Mouse (Mus musculus) heart, embryonic 16.5 days (tissue): Measurements from ENCODE around the gene Tas2r122. TPM values are rescaled to one million over a fixed set of nuclear protein-coding genes. Genes with fewer than 3 reads are reported as not detected.
"Not testable (repeated sequence)": the region's sequence is repeated elsewhere in the genome, so short reads cannot be mapped to it uniquely, and the experiment has no call there.

Source experiments
- ATAC-seq: fragments of 200-750 bp; cut with Nextera tagmentation; replicated peaks from 2 replicates; pipeline ENCODE4 v1.8.0; 2017; ENCODE audit warnings: moderate number of reproducible peaks; ENCODE audit not compliant: insufficient read depth, low FRiP score; ENCODE audit errors: extremely low read depth
- H3K27ac ChIP-seq: fragments of 300-500 bp; sonication (generic); 2 replicates; pipeline ENCODE4 v1.5.1; 2014; ENCODE audit warnings: mild to moderate bottlenecking, low read length, control low read depth, moderate library complexity
- H3K27me3 ChIP-seq: fragments of 300-500 bp; sonication (generic); 2 replicates; pipeline ENCODE4 v1.6.1; 2014; ENCODE audit warnings: low read length, mixed read lengths; ENCODE audit not compliant: control insufficient read depth, insufficient read depth
- H3K36me3 ChIP-seq: fragments of 300-500 bp; sonication (generic); 2 replicates; pipeline ENCODE4 v1.6.1; 2014; ENCODE audit not compliant: control insufficient read depth, insufficient read depth
- H3K4me1 ChIP-seq: fragments of 300-500 bp; sonication (generic); 2 replicates; pipeline ENCODE4 v1.6.1; 2014; ENCODE audit warnings: low read length, mixed read lengths; ENCODE audit not compliant: control insufficient read depth, insufficient read depth
- H3K4me2 ChIP-seq: fragments of 300-500 bp; sonication (generic); 2 replicates; pipeline ENCODE4 v1.6.1; 2014; ENCODE audit warnings: low read depth, mild to moderate bottlenecking, control low read depth, low read length
- H3K4me3 ChIP-seq: fragments of 300-500 bp; sonication (generic); 2 replicates; pipeline ENCODE4 v1.5.1; 2014; ENCODE audit warnings: mild to moderate bottlenecking, control low read depth, low read length
- H3K9ac ChIP-seq: fragments of 300-500 bp; sonication (generic); 2 replicates; pipeline ENCODE4 v1.6.1; 2014; ENCODE audit warnings: low read length, control low read depth
- H3K9me3 ChIP-seq: fragments of 300-500 bp; sonication (generic); replicated peaks from 2 replicates; pipeline ENCODE4 v1.6.1; 2016; ENCODE audit warnings: low read length; ENCODE audit not compliant: control insufficient read depth
- WGBS: fragments of 180-500 bp; shearing (Covaris S2); extraction: QIAGEN DNeasy Blood & Tissue Kit; methylation state at CpG from one replicate; pipeline ENCODE4 v1.1.7; 2014; 5-methylcytosine and 5-hydroxymethylcytosine counted together
- polyA plus RNA-seq: library from polyadenylated mRNA; unstranded; fragments of >200 nt; fragmentation: Nextera tagmentation; extraction: Ambion mirVana; gene quantifications from 2 replicates; pipeline ENCODE4 v1.2.1, GENCODE M21; 2015

Tas2r122 gene
- not detected in 2 replicates for polyA plus RNA-seq

DNA sequence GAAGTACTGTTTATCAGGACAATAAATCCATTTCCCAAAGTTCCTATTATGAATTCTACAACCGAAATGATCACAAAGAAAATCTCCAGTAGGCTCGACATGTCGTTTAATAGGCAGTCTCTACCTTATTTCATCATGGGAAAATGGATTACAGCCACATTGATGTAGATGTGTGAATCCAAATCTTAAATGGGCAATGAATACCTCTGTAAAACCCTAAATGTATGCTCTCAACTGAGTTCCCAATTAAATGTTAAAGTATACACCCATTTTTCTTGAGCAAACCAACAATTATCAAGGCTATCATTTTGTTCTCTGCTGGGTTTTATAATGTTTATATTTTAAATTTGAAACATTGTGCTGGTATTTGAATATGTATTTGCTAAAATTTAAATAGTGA lies at the start of gene Tas2r122:
TSS of gene Tas2r122 (minus strand) at position 101 of the 400 bp plus-strand sequence.
- ATAC-seq: no peak

DNA sequence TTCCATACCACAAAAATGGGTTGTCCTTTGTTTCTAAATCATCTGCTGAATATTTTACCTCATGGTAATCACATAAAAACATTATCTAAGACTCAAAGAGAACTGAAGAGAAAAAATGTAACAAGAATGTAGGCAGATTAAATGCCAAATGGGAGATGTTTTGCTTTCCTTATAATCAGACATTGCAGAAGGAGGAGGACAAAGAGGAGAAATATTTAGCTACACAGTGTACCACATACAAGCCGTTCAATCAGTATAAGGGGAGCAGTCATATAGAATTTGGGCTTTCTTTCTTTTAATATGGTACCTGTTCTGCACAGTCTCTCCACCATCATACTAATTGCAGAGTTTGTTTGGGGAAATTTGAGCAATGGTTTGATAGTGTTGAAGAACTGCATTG lies 42.7 kb upstream of the Tas2r122 start, which contains the start of gene Tas2r124:
TSS of gene Tas2r124 (plus strand) at position 301 of the 400 bp plus-strand sequence.
- WGBS: 65% methylated on average over 1 of the region's 1 CpGs
- Histone ChIP-seq H3K9me3 (no peaks in the 10 kb centered on the region), H3K4me1 (no peaks in the 10 kb centered on the region), H3K4me3 (no peak within 1 kb of the TSS), H3K27ac (no peak within 1 kb of the TSS), H3K4me2 (no peak within 1 kb of the TSS), H3K36me3 (no peaks in the 10 kb centered on the region), H3K27me3 (no peaks in the 10 kb centered on the region), H3K9ac (no peak within 1 kb of the TSS)
- ATAC-seq: no peak

More for the DNA sequence above, at the start of gene Tas2r122:
- no peaks in the 10 kb centered on the region for H3K36me3 ChIP-seq
- no peak within 1 kb of the TSS for H3K4me2 ChIP-seq
- H3K9ac ChIP-seq: no peak within 1 kb of the TSS
- H3K4me3 ChIP-seq: no peak within 1 kb of the TSS
- peaks cover 4% of the 10 kb centered on the region; the same call in 1 of the 2 replicates for H3K9me3 ChIP-seq
- 66% methylated on average over 3 of the region's 3 CpGs for WGBS
- no peaks in the 10 kb centered on the region for H3K27me3 ChIP-seq
- no peaks in the 10 kb centered on the region for H3K4me1 ChIP-seq
- no peak within 1 kb of the TSS for H3K27ac ChIP-seq

DNA sequence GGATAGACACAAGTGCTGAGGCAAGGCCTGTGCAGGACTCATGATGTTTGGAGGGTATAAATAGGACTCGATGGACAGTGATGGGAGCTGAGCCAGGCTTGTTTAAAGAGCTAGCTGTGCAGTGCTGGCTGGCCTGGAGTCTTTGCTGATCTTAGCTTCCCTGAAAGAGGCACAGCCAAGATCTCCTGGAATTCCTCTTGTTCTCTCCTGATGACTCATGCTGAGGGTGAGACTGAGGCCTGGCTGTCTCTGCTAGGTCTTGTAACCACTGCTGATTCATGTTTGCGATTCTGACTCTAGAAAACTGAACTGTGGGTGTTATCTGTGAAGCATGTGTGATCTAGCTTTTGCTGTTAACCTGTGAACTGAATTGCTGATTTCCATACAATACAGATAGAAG lies 38.5 kb upstream of the Tas2r122 start:
- 63% methylated on average over 2 of the region's 2 CpGs for WGBS
- no peaks in the 10 kb centered on the region for H3K4me1 ChIP-seq
- H3K4me3 ChIP-seq: no peak overlapping the region
- ATAC-seq: no peak
- no peaks in the 10 kb centered on the region for H3K36me3 ChIP-seq
- no peaks in the 10 kb centered on the region for H3K27me3 ChIP-seq
- no peaks in the 10 kb centered on the region for H3K9me3 ChIP-seq
- no peak overlapping the region for H3K9ac ChIP-seq
- no peak overlapping the region for H3K27ac ChIP-seq
- no peak overlapping the region for H3K4me2 ChIP-seq

DNA sequence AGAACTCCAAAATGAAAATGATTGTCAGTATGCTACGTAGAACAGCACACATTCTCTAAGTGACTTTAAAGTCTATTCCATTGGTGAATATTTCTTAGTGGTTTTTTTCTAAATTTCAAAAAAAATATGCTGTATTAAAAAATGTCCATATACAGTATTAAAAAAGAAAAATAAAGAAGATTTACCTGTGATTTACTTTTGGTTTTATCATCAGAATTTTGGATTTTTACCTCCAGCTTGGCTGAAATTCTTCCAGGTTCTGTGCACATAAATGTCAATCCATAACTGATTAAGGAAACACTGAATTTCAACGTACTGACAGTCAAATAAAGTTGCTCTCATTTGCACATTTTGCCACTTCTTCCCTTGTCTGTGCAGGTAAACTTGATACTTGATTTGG lies 26.2 kb upstream of the Tas2r122 start, which contains the start of gene Tas2r115:
TSS of gene Tas2r115 (minus strand) at position 101 of the 400 bp plus-strand sequence.
- H3K4me2 ChIP-seq: no peak within 1 kb of the TSS
- H3K4me1 ChIP-seq: no peaks in the 10 kb centered on the region
- H3K4me3 ChIP-seq: no peak within 1 kb of the TSS
- no peaks in the 10 kb centered on the region for H3K9me3 ChIP-seq
- no peaks in the 10 kb centered on the region for H3K36me3 ChIP-seq
- 58% methylated on average over 2 of the region's 2 CpGs for WGBS
- no peaks in the 10 kb centered on the region for H3K27me3 ChIP-seq
- no peak within 1 kb of the TSS for H3K9ac ChIP-seq
- no peak within 1 kb of the TSS for H3K27ac ChIP-seq
- no peak for ATAC-seq

DNA sequence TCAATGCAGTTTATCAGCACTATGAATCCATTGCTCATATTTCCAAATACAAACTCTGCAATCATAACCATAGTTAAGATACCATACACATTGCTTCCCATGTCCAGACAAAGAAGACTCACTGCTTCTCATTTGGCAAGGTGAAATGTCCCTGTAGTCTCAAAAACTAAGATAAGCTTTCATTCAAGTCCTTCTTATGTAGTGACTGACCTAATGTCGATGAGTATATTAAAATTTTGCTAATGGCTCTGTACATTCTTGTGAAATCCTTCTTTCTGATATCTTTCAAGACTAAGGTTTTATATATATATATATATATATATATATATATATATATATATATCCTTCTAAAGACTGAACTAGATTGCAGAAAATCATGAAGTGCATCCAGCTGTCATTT lies 10.8 kb downstream of the Tas2r122 start, which contains the start of gene Tas2r121:
TSS of gene Tas2r121 (minus strand) at position 101 of the 400 bp plus-strand sequence.
- Histone ChIP-seq H3K9ac (no peak within 1 kb of the TSS), H3K4me1 (no peaks in the 10 kb centered on the region), H3K27ac (no peak within 1 kb of the TSS), H3K36me3 (no peaks in the 10 kb centered on the region), H3K9me3 (no peaks in the 10 kb centered on the region), H3K4me2 (no peak within 1 kb of the TSS), H3K27me3 (no peaks in the 10 kb centered on the region), H3K4me3 (no peak within 1 kb of the TSS)
- no peak for ATAC-seq
- WGBS: 43% methylated on average over 1 of the region's 1 CpGs

DNA sequence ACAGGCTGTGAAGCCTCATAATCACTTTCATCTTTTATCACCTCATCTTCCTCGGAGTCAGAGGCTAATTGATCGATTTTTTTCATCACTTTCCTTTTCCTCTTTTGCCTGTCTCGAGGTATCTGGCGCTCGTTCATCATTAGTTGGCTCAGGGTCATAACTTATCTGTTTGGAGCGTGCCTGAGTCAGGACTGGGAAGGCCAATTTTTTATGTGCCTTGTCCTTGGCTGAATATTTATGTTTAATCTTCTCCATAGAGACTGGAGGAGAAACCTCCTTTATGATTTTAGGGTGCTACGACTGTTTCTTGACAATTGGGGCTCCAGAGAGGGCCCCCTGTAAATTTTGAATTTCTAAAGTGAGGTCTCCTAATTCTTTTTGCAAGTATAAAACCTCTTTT lies 20.1 kb downstream of the Tas2r122 start:
- not testable (repeated sequence) for H3K4me2 ChIP-seq, H3K4me1 ChIP-seq, H3K9me3 ChIP-seq, H3K9ac ChIP-seq, H3K27me3 ChIP-seq, H3K4me3 ChIP-seq, H3K36me3 ChIP-seq, ATAC-seq, H3K27ac ChIP-seq
- WGBS: 68% methylated on average over 7 of the region's 7 CpGs

Other genes with a start within 250 kb of the Tas2r122 start
- gene Prh1, start 142.1 kb downstream of the Tas2r122 start, polyA plus RNA-seq: not detected in 2 replicates
- gene Prp2, start 116.0 kb downstream of the Tas2r122 start, polyA plus RNA-seq: not detected in 2 replicates
- gene A630073D07Rik, start 60.4 kb downstream of the Tas2r122 start, polyA plus RNA-seq: not detected in 2 replicates
- not detected in 2 replicates for gene Tas2r120, start 55.0 kb downstream of the Tas2r122 start, polyA plus RNA-seq
- not detected in 2 replicates for gene Tas2r121, start 10.9 kb downstream of the Tas2r122 start, polyA plus RNA-seq
- gene Tas2r115, start 26.1 kb upstream of the Tas2r122 start, polyA plus RNA-seq: not detected in 2 replicates
- gene Tas2r124, start 42.8 kb upstream of the Tas2r122 start, polyA plus RNA-seq: not detected in 2 replicates
- gene Tas2r102, start 50.2 kb upstream of the Tas2r122 start, polyA plus RNA-seq: not detected in 2 replicates
- gene Tas2r136, start 66.2 kb upstream of the Tas2r122 start, polyA plus RNA-seq: not detected in 2 replicates
- not detected in 2 replicates for gene Tas2r117, start 90.9 kb upstream of the Tas2r122 start, polyA plus RNA-seq
- gene Tas2r123, start 135.2 kb upstream of the Tas2r122 start, polyA plus RNA-seq: not detected in 2 replicates
- not detected in 2 replicates for gene Tas2r116, start 143.5 kb upstream of the Tas2r122 start, polyA plus RNA-seq
- not detected in 2 replicates for gene Tas2r110, start 156.1 kb upstream of the Tas2r122 start, polyA plus RNA-seq
- not detected in 2 replicates for gene Tas2r113, start 181.1 kb upstream of the Tas2r122 start, polyA plus RNA-seq
- gene Tas2r125, start 197.7 kb upstream of the Tas2r122 start, polyA plus RNA-seq: not detected in 2 replicates
- not detected in 2 replicates for gene Tas2r129, start 239.2 kb upstream of the Tas2r122 start, polyA plus RNA-seq
- gene Tas2r131, start 246.0 kb upstream of the Tas2r122 start, polyA plus RNA-seq: not detected in 2 replicates